ENCODE assay signal across 36 mouse cellular contexts in the genomic region with DNA sequence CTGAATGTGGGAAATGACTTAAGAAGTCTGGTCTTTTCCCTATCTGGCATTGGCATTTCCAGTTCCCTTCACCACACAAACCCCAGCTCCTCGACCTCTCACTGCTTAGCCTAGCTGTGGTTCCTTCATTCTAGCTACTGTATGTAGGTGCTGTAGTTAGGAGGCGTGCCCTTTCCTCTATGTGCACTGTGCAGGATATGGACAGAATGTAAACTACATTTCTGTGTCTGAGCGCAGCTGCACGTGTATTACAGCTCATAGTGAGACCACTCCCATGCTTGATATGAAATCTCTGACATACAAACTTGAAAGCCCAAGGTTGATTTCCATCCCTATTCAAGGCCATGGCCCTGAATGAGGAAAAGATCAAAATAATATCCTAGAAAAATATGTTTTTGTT.
"Had no signal": no experiment of that assay in that cellular context is flagged by ENCODE, and none has a peak within 500 bp of the region (broad histone marks: within the 10 kb centered on the region; RNA-seq: fewer than 3 reads in every experiment).

No protein-coding gene starts in this region.

- H3K27ac ChIP-seq: heart, adult 2 months; heart, embryonic 10.5 days; heart, embryonic 13.5 days; heart, embryonic 15.5 days; hindbrain, embryonic 10.5 days; hindbrain, embryonic 12.5 days; hindbrain, embryonic 13.5 days; hindbrain, embryonic 14.5 days; hindbrain, embryonic 15.5 days; hindbrain, postnatal 0 days; intestine, embryonic 15.5 days; kidney, embryonic 15.5 days; kidney, postnatal 0 days; layer of hippocampus, adult 2 months had no signal

- H3K4me2 ChIP-seq: heart, embryonic 11.5 days; heart, embryonic 12.5 days; heart, embryonic 13.5 days; heart, embryonic 15.5 days; hindbrain, embryonic 12.5 days; hindbrain, embryonic 13.5 days; hindbrain, embryonic 14.5 days; hindbrain, embryonic 15.5 days; intestine, embryonic 15.5 days; kidney, embryonic 15.5 days had no signal

- H3K4me1 ChIP-seq: heart, embryonic 10.5 days; heart, embryonic 12.5 days; heart, embryonic 15.5 days; hindbrain, embryonic 12.5 days; hindbrain, embryonic 13.5 days; hindbrain, embryonic 15.5 days; intestine, embryonic 15.5 days had no signal

- H3K4me3 ChIP-seq: heart, adult 2 months; heart, embryonic 10.5 days; heart, embryonic 12.5 days; heart, embryonic 13.5 days; heart, embryonic 15.5 days; hindbrain, embryonic 10.5 days; hindbrain, embryonic 12.5 days; hindbrain, embryonic 13.5 days; hindbrain, embryonic 15.5 days; intestine, embryonic 15.5 days; kidney, embryonic 15.5 days; layer of hippocampus, adult 2 months had no signal

- ATAC-seq: hindbrain, embryonic 16.5 days; hindbrain, postnatal 0 days; inflammation-experienced regulatory T-cells, adult 6 months; intestine, embryonic 15.5 days; intestine, embryonic 16.5 days; intestine, postnatal 0 days had no signal

- H3K27me3 ChIP-seq: heart, embryonic 12.5 days; heart, embryonic 13.5 days; heart, embryonic 15.5 days; hindbrain, embryonic 12.5 days; hindbrain, embryonic 13.5 days; hindbrain, embryonic 15.5 days; intestine, embryonic 15.5 days; kidney, embryonic 15.5 days had no signal

- H3K9ac ChIP-seq: heart, embryonic 12.5 days; heart, embryonic 13.5 days; heart, embryonic 15.5 days; hindbrain, embryonic 12.5 days; hindbrain, embryonic 13.5 days; hindbrain, embryonic 14.5 days; hindbrain, embryonic 15.5 days; intestine, embryonic 15.5 days; kidney, embryonic 15.5 days had no signal

- DNase-seq: heart, adult 2 months; heart, postnatal 10 days; heart, postnatal 14 days; heart, postnatal 36 days; heart, postnatal 4 days; kidney, adult 11 months; kidney, adult 18-20 months; kidney, adult 2 months; kidney, adult 8-10 months; kidney, adult 9 months; kidney, postnatal 10 days; kidney, postnatal 14 days; kidney, postnatal 25 days; kidney, postnatal 36 days; kidney, postnatal 4 days; layer of hippocampus, adult 9-11 months; layer of hippocampus, postnatal 36 days had no signal

- H3K9me3 ChIP-seq: heart, embryonic 10.5 days; heart, embryonic 12.5 days; heart, embryonic 13.5 days; heart, embryonic 15.5 days; hindbrain, embryonic 10.5 days; hindbrain, embryonic 12.5 days; hindbrain, embryonic 13.5 days; hindbrain, embryonic 15.5 days; intestine, embryonic 15.5 days; kidney, embryonic 15.5 days had no signal

- H3K36me3 ChIP-seq: heart, embryonic 10.5 days; heart, embryonic 12.5 days; heart, embryonic 13.5 days; heart, embryonic 15.5 days; hindbrain, embryonic 10.5 days; hindbrain, embryonic 12.5 days; hindbrain, embryonic 13.5 days; hindbrain, embryonic 15.5 days; intestine, embryonic 15.5 days; kidney, embryonic 15.5 days had no signal
